Mouse (Mus musculus): Measurements from ENCODE around the gene Stk24.

- no peak for TF ChIP-seq CTCF (IDR thresholded peaks at IDR 0.05; ENCODE audit: control insufficient read depth, insufficient read depth, insufficient read length)
- TF ChIP-seq MYOG (IDR thresholded peaks at IDR 0.05; ENCODE audit: control insufficient read depth, extremely low read depth, insufficient read length), result no peak
Measured at GRCm38 (mm10) chr14:121408944-121409343, 29.1 kb upstream of the Stk24 start.

Data from C2C12 (cell line).